Mouse (Mus musculus): ENCODE data around the gene Syt2. TPM values are rescaled to one million over a fixed set of nuclear protein-coding genes. Genes with fewer than 3 reads are reported as not detected.

The Syt2 gene
- total RNA-seq, 4 experiments from 2014 or later, result 0.02 TPM; not detected in 3

Small RNA genes lying within 50 kb of the gene (microRNA-seq; reads per million reads assigned to microRNA genes)
- gene Gm22232, result not detected

Other genes with a start within 250 kb of the Syt2 start
- gene Cyb5r1, start 241.1 kb upstream of the Syt2 start, total RNA-seq (2022), result 10 to 100 TPM; 79.7 to 98.2 (median 83.9) TPM
- 100 to 1,000 TPM; 196 to 235 (median 208) TPM for gene Adipor1, start 231.3 kb upstream of the Syt2 start, total RNA-seq (2022)
- gene Klhl12, start 191.1 kb upstream of the Syt2 start, total RNA-seq (2022), result 10 to 100 TPM; 19.0 to 22.2 (median 19.5) TPM
- 1 to 10 TPM; 4.3 to 6.8 (median 5.6) TPM for gene Rabif, start 152.0 kb upstream of the Syt2 start, total RNA-seq (2022)
- not detected for gene Mgat4e, start 97.0 kb upstream of the Syt2 start, total RNA-seq (2022)
- 1 to 10 TPM; 8.4 to 9.8 (median 9.5) TPM for gene Kdm5b, start 86.5 kb upstream of the Syt2 start, total RNA-seq (2022)

Data from gastrocnemius, adult 8-10 months (tissue).